Comparison of ENCODE assay signal across 26 mouse cellular contexts in genomic region chr5:43061797-43062391, GRCm38 (mm10).
DNase-seq lines count a peak whose midpoint lies in the region; ATAC-seq and TF ChIP-seq lines count a peak whose summit lies in the region.
"Had no signal": no experiment of that assay in that cellular context is flagged by ENCODE, and none has a peak within 500 bp of the region (broad histone marks: within the 10 kb centered on the region; RNA-seq: fewer than 3 reads in every experiment).

No protein-coding gene starts in this region.

- H3K27me3 ChIP-seq in MEL (ENCODE audit: control insufficient read depth in 1 of 2, insufficient read depth in 2 of 2, low read length in 2 of 2) = no peaks in the 10 kb centered on the region
- no peaks in the 10 kb centered on the region for H3K27me3 ChIP-seq in liver, postnatal 0 days (ENCODE audit: insufficient read depth, low read length)
- H3K27me3 ChIP-seq: embryonic facial prominence, embryonic 12.5 days; embryonic facial prominence, embryonic 15.5 days; heart, embryonic 12.5 days; heart, embryonic 15.5 days had no signal

- no peaks in the 10 kb centered on the region for H3K9me3 ChIP-seq in MEL (replicated peaks; ENCODE audit: insufficient read depth, low read length)
- no peaks in the 10 kb centered on the region for H3K9me3 ChIP-seq in liver, postnatal 0 days (ENCODE audit: low read length)
- H3K9me3 ChIP-seq: embryonic facial prominence, embryonic 12.5 days; embryonic facial prominence, embryonic 15.5 days; heart, embryonic 12.5 days; heart, embryonic 15.5 days had no signal

- no peak for TF ChIP-seq CTCF in MEL (IDR thresholded peaks at IDR 0.05 in 2 of 3, conservative IDR thresholded peaks at IDR 0.05 in 1 of 3; ENCODE audit: control insufficient read depth in 1 of 3, insufficient read depth in 1 of 3, low read depth in 2 of 3, low read length in 3 of 3, poor library complexity in 1 of 3, severe bottlenecking in 1 of 3)
- no peak for TF ChIP-seq CTCF in liver, postnatal 0 days (IDR thresholded peaks at IDR 0.05; ENCODE audit: low read depth)

- TF ChIP-seq EP300 in MEL (IDR thresholded peaks at IDR 0.05; ENCODE audit: low read depth in 1 of 2, low read length in 2 of 2) = peak; percentile 52 to 53
- no peak for TF ChIP-seq EP300 in liver, postnatal 0 days (IDR thresholded peaks at IDR 0.05; ENCODE audit: low read depth)

- no peak for TF ChIP-seq POLR2A in MEL (IDR thresholded peaks at IDR 0.05; ENCODE audit: control insufficient read depth in 1 of 2, insufficient read depth in 1 of 2, low read depth in 1 of 2, low read length in 2 of 2, poor library complexity in 1 of 2)

- no peak for TF ChIP-seq RAD21 in MEL (IDR thresholded peaks at IDR 0.05; ENCODE audit: low read depth, low read length)

- peak overlapping the region; percentile 53 for H3K27ac ChIP-seq in MEL (ENCODE audit: control insufficient read depth, low read depth, low read length)
- H3K27ac ChIP-seq in liver, postnatal 0 days (ENCODE audit: low read depth) = no peak overlapping the region
- H3K27ac ChIP-seq: embryonic facial prominence, embryonic 12.5 days; embryonic facial prominence, embryonic 15.5 days; gastrocnemius, adult 2 months; heart, adult 2 months; heart, embryonic 15.5 days; hindbrain, embryonic 14.5 days; hindbrain, postnatal 0 days had no signal

- DNase-seq in heart, adult 11 months = peak; percentile 56
- DNase-seq in heart, adult 9 months (ENCODE audit: low spot score in 2 of 2) = no peak
- peak; percentile 81 for DNase-seq in MEL (ENCODE audit: low read depth, low spot score)
- DNase-seq in cerebellum, postnatal 25 days = no peak
- DNase-seq in liver, postnatal 0 days = no peak
- DNase-seq: adrenal gland, adult 2 months; adrenal gland, postnatal 14 days; cerebellum, adult 11-12 months; cerebellum, adult 8-10 months; cerebellum, postnatal 10 days; forebrain, postnatal 0 days; gastrocnemius, adult 2 months; gastrocnemius, postnatal 14 days; heart, adult 2 months; heart, postnatal 10 days; heart, postnatal 36 days had no signal

- 52% methylated on average over 1 of the region's 1 CpGs for WGBS in liver, postnatal 0 days (ENCODE audit: insufficient replicate concordance)

- peak; percentile 43; the same call in 1 of the 2 replicates for ATAC-seq in megakaryocyte, adult 5-6 weeks (ENCODE audit: poor library complexity, severe bottlenecking)
- ATAC-seq in neutrophil, adult 5-6 weeks (ENCODE audit: extremely low read depth, insufficient number of reproducible peaks, low FRiP score, poor library complexity, severe bottlenecking) = 0 out of 2 replicates have a peak, but pooled peaks have one; percentile 16
- no peak for ATAC-seq in liver, postnatal 0 days
- ATAC-seq: forebrain, embryonic 14.5 days; forebrain, postnatal 0 days; hindbrain, postnatal 0 days; inflammation-experienced regulatory T-cells, adult 6 months had no signal

- H3K9ac ChIP-seq in MEL (ENCODE audit: control insufficient read depth, low read depth, low read length, poor library complexity, severe bottlenecking) = no peak overlapping the region
- H3K9ac ChIP-seq in liver, postnatal 0 days (replicated peaks) = no peak overlapping the region
- H3K9ac ChIP-seq: embryonic facial prominence, embryonic 12.5 days; embryonic facial prominence, embryonic 15.5 days; forebrain, postnatal 0 days; heart, embryonic 12.5 days; heart, embryonic 15.5 days; hindbrain, embryonic 14.5 days had no signal

- H3K4me3 ChIP-seq in MEL (ENCODE audit: control insufficient read depth in 1 of 2, insufficient read depth in 1 of 2, low read depth in 2 of 2, low read length in 2 of 2) = no peak overlapping the region
- H3K4me3 ChIP-seq in liver, postnatal 0 days (ENCODE audit: low read depth, low read length) = no peak overlapping the region
- H3K4me3 ChIP-seq: embryonic facial prominence, embryonic 12.5 days; embryonic facial prominence, embryonic 15.5 days; gastrocnemius, adult 2 months; heart, adult 2 months; heart, embryonic 12.5 days; heart, embryonic 15.5 days had no signal

- H3K4me2 ChIP-seq in liver, postnatal 0 days (ENCODE audit: low read depth, low read length) = no peak overlapping the region
- H3K4me2 ChIP-seq: embryonic facial prominence, embryonic 12.5 days; embryonic facial prominence, embryonic 15.5 days; heart, embryonic 12.5 days; heart, embryonic 15.5 days; hindbrain, embryonic 14.5 days had no signal

- peaks cover 14 to 16% of the 10 kb centered on the region in 2 experiments for H3K4me1 ChIP-seq in MEL (ENCODE audit: control insufficient read depth in 1 of 2, insufficient read depth in 2 of 2, low read length in 2 of 2)
- no peaks in the 10 kb centered on the region for H3K4me1 ChIP-seq in liver, postnatal 0 days (ENCODE audit: insufficient read depth)
- H3K4me1 ChIP-seq: embryonic facial prominence, embryonic 12.5 days; embryonic facial prominence, embryonic 15.5 days; heart, embryonic 12.5 days had no signal

- H3K79me2 ChIP-seq in MEL (ENCODE audit: control insufficient read depth, insufficient read depth, low read length, poor library complexity) = no peaks in the 10 kb centered on the region

- H3K36me3 ChIP-seq in MEL (ENCODE audit: control insufficient read depth in 1 of 2, insufficient read depth in 2 of 2, low read length in 2 of 2) = peaks cover 0 to 17% of the 10 kb centered on the region in 2 experiments; a peak in 2 of 4 replicates
- H3K36me3 ChIP-seq in liver, postnatal 0 days (replicated peaks; ENCODE audit: insufficient read depth, low read length) = no peaks in the 10 kb centered on the region
- H3K36me3 ChIP-seq: embryonic facial prominence, embryonic 12.5 days; embryonic facial prominence, embryonic 15.5 days; heart, embryonic 12.5 days; heart, embryonic 15.5 days had no signal

TF ChIP-seq in MEL, 35 proteins besides CTCF, POLR2A, EP300 and RAD21:
- TF ChIP-seq TAL1 (IDR thresholded peaks at IDR 0.05; ENCODE audit: low read length) (no peak), MEF2A (IDR thresholded peaks at IDR 0.05; ENCODE audit: extremely low read depth, insufficient replicate concordance, low read depth, low read length, poor library complexity, severe bottlenecking) (peak; percentile 56; the same call in 1 of the 2 replicates), RCOR1 (IDR thresholded peaks at IDR 0.05; ENCODE audit: low read depth, low read length) (peak; percentile 51; the same call in 1 of the 2 replicates), JUND (IDR thresholded peaks at IDR 0.05; ENCODE audit: low read depth, low read length) (0 out of 2 replicates have a peak, but pooled peaks have one; percentile 36), TCF12 (IDR thresholded peaks at IDR 0.05; ENCODE audit: low read depth, low read length) (0 out of 2 replicates have a peak, but pooled peaks have one; percentile 11), ZNF384 (IDR thresholded peaks at IDR 0.05; ENCODE audit: low read depth, low read length) (no peak), MAZ (IDR thresholded peaks at IDR 0.05; ENCODE audit: low read depth, low read length) (0 out of 2 replicates have a peak, but pooled peaks have one; percentile 21), GABPA (IDR thresholded peaks at IDR 0.05; ENCODE audit: low read depth, low read length) (no peak), GATA1 (IDR thresholded peaks at IDR 0.05; ENCODE audit: low read depth, low read length) (peak; percentile 55), ETS1 (IDR thresholded peaks at IDR 0.05; ENCODE audit: low read depth, low read length) (peak; percentile 69), ZKSCAN1 (IDR thresholded peaks at IDR 0.05; ENCODE audit: low read depth, low read length) (no peak), ZMIZ1 (IDR thresholded peaks at IDR 0.05; ENCODE audit: low read depth, low read length) (no peak), USF1 (IDR thresholded peaks at IDR 0.05; ENCODE audit: low read depth, low read length) (no peak)

Comparison
In these comparisons a context has a peak if more than half of its experiments do, and no peak if none do; other contexts are left out.
1. DNase-seq: peak in heart, adult 11 months (single experiment) and MEL (single experiment); none in heart, adult 9 months (0 of 2), cerebellum, postnatal 25 days (0 of 2) and liver, postnatal 0 days (single experiment).